Mouse (Mus musculus) midbrain, embryonic 10.5 days (tissue): ENCODE data around the gene Adprh. TPM values are rescaled to one million over a fixed set of nuclear protein-coding genes. Genes with fewer than 3 reads are reported as not detected.

Experiments used
- DNase-seq: peaks from one replicate; pipeline ENCODE4 v3.0.0-alpha.2; 2017; ENCODE audit warnings: low spot score
- H3K27ac ChIP-seq: fragments of 300-500 bp; sonication (generic); replicated peaks from 2 replicates; pipeline ENCODE4 v1.5.1; 2016; ENCODE audit warnings: mild to moderate bottlenecking
- H3K27me3 ChIP-seq: fragments of 300-500 bp; sonication (generic); 2 replicates; pipeline ENCODE4 v1.6.1; 2016; ENCODE audit warnings: low read depth, mild to moderate bottlenecking; ENCODE audit not compliant: poor library complexity, severe bottlenecking
- H3K36me3 ChIP-seq: fragments of 300-500 bp; sonication (generic); 2 replicates; pipeline ENCODE4 v1.6.1; 2016; ENCODE audit warnings: mild to moderate bottlenecking, moderate library complexity
- H3K4me1 ChIP-seq: fragments of 300-500 bp; sonication (generic); 2 replicates; pipeline ENCODE4 v1.6.1; 2016
- H3K4me3 ChIP-seq: fragments of 300-500 bp; sonication (generic); 2 replicates; pipeline ENCODE4 v1.5.1; 2016; ENCODE audit warnings: mild to moderate bottlenecking, moderate library complexity
- H3K9me3 ChIP-seq: fragments of 300-500 bp; sonication (generic); replicated peaks from 2 replicates; pipeline ENCODE4 v1.6.1; 2016; ENCODE audit warnings: mild to moderate bottlenecking
- WGBS: fragments of 180-500 bp; shearing (Covaris S2); methylation state at CpG from one replicate; pipeline ENCODE4 v1.1.7; 2016; 5-methylcytosine and 5-hydroxymethylcytosine counted together
- polyA plus RNA-seq: library from polyadenylated mRNA; unstranded; fragments of >200 nt; fragmentation: Nextera tagmentation; extraction: Ambion mirVana; gene quantifications from 2 replicates; pipeline ENCODE4 v1.2.1, GENCODE M21; 2016

Adprh gene
- polyA plus RNA-seq, 1 experiment from 2014 or later, result 144 TPM

DNA sequence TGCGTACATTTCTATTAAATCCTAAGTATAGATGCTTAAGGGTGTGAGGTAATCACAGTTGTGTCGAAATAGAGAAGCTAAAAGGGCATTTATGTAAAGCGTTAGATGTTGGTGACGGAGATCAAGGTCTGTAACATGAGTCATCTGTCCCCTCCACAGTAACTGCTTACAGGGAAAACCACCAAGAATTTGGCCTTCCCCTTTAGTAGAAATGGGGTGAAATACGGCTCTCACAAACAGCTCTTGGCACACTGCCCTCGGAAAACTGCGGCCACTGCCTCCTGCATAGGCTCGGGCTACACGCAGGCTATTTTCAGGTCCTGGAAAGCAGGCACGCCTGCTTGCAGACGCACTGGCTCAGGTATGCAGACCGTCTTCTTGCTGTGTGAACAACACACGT, 56.3 kb downstream of the Adprh start:
- 90% methylated on average over 13 of the region's 13 CpGs for WGBS
- Histone ChIP-seq H3K9me3 (no peaks in the 10 kb centered on the region), H3K4me3 (no peak overlapping the region), H3K27me3 (no peaks in the 10 kb centered on the region), H3K27ac (no peak overlapping the region), H3K4me1 (peaks cover 19% of the 10 kb centered on the region), H3K36me3 (no peaks in the 10 kb centered on the region)
- DNase-seq, result no peak

GRCm38 (mm10) chr16:38395060-38395730, 57.3 kb downstream of the Adprh start:
- H3K36me3 ChIP-seq, result no peaks in the 10 kb centered on the region
- H3K4me3 ChIP-seq, result no peak overlapping the region
- peaks cover 12% of the 10 kb centered on the region for H3K4me1 ChIP-seq
- 81% methylated on average over 6 of the region's 6 CpGs for WGBS
- no peak overlapping the region for H3K27ac ChIP-seq
- H3K27me3 ChIP-seq, result no peaks in the 10 kb centered on the region
- DNase-seq, result no peak
- H3K9me3 ChIP-seq, result no peaks in the 10 kb centered on the region

DNA sequence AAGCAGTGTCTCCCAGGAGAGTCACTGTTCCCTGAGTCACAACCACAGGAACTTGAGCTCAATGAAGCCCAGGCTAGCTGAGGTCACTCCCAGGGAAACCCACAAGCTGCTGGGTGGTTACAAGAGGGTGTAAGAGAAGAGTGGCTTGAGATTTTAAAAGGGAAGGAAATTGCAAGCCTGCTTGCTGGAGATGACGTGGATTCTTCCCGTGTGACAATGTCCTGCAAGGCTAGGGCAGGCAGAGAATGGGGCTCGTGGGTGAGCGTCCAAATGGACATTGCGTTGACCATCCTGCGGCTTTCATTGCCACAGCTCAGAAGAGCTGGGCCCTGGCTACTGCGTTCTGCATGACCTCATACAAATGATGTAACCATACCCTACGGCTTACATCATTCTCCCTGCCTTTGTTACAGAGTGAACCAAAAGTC, 58.3 kb downstream of the Adprh start:
- H3K4me3 ChIP-seq, result no peak overlapping the region
- H3K27ac ChIP-seq, result no peak overlapping the region
- H3K9me3 ChIP-seq, result no peaks in the 10 kb centered on the region
- WGBS, result 89% methylated on average over 8 of the region's 8 CpGs
- H3K27me3 ChIP-seq, result no peaks in the 10 kb centered on the region
- peaks cover 2% of the 10 kb centered on the region for H3K4me1 ChIP-seq
- DNase-seq, result no peak
- H3K36me3 ChIP-seq, result no peaks in the 10 kb centered on the region

Other genes with a start within 250 kb of the Adprh start
- not detected in 2 replicates for gene Nr1i2, start 157.9 kb downstream of the Adprh start, polyA plus RNA-seq
- 0.78 and 0.98 TPM in 2 replicates for gene Maats1, start 110.6 kb downstream of the Adprh start, polyA plus RNA-seq
- 129 and 140 TPM in 2 replicates for gene Cox17, start 105.7 kb downstream of the Adprh start, polyA plus RNA-seq
- gene Gm21987, start 105.7 kb downstream of the Adprh start, polyA plus RNA-seq, result not detected in 2 replicates
- gene Popdc2, start 90.5 kb downstream of the Adprh start, polyA plus RNA-seq, result 0.75 and 1.3 TPM in 2 replicates
- gene Pla1a, start 19.6 kb downstream of the Adprh start, polyA plus RNA-seq, result 0.07 and 0.11 TPM in 2 replicates
- 0.23 and 0.67 TPM in 2 replicates for gene Cd80, start 2.9 kb upstream of the Adprh start, polyA plus RNA-seq
- gene Timmdc1, start 70.0 kb upstream of the Adprh start, polyA plus RNA-seq, result 35.4 and 38.4 TPM in 2 replicates
- 68.2 and 73.0 TPM in 2 replicates for gene Poglut1, start 97.6 kb upstream of the Adprh start, polyA plus RNA-seq
- gene Tmem39a, start 106.0 kb upstream of the Adprh start, polyA plus RNA-seq, result 80.8 and 91.6 TPM in 2 replicates